In the genomic region with DNA sequence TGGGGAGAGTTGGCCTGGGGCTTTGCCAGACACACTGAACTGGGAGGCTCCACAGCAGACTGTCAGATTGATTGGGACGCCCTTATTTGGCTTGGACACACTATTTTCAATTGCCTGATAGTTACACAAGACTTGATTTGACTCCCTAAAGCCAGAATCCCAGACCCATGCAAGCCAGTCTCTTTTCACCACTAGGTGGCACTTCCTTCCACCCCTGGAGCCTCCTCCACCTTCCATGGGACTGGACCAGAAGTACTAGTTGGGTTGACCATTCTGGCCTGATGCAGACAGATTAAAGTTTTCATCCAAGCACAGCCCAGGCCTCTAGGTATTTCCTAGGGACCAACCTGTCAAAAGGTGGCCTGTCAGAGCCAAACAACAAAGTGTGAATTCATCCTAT, we compare ENCODE assay signal across 9 mouse cellular contexts. TPM values are rescaled to one million over a fixed set of nuclear protein-coding genes. Genes with fewer than 3 reads are reported as not detected.
DNase-seq lines count a peak whose midpoint lies in the region; ATAC-seq and TF ChIP-seq lines count a peak whose summit lies in the region.
"Had no signal": no experiment of that assay in that cellular context is flagged by ENCODE, and none has a peak within 500 bp of the region (broad histone marks: within the 10 kb centered on the region; RNA-seq: fewer than 3 reads in every experiment).

No protein-coding gene starts in this region.

- 32% methylated on average over 1 of the region's 1 CpGs for WGBS in liver, embryonic 14.5 days (ENCODE audit: insufficient replicate concordance)
- WGBS in liver, embryonic 11.5 days, result 46% methylated on average over 1 of the region's 1 CpGs

- peak; percentile 77 for TF ChIP-seq CTCF in liver, embryonic 14.5 days (IDR thresholded peaks at IDR 0.05; ENCODE audit: low read depth)

- H3K36me3 ChIP-seq in liver, embryonic 14.5 days (replicated peaks; ENCODE audit: control insufficient read depth, insufficient read depth, low read depth), result no peaks in the 10 kb centered on the region
- no peaks in the 10 kb centered on the region for H3K36me3 ChIP-seq in liver, embryonic 11.5 days (ENCODE audit: control insufficient read depth, insufficient read depth, low read length)
- H3K36me3 ChIP-seq: neural tube, embryonic 12.5 days had no signal

- no peaks in the 10 kb centered on the region for H3K27me3 ChIP-seq in liver, embryonic 14.5 days (ENCODE audit: control insufficient read depth, insufficient read depth, low read length)
- no peaks in the 10 kb centered on the region for H3K27me3 ChIP-seq in liver, embryonic 11.5 days (replicated peaks; ENCODE audit: control insufficient read depth, insufficient read depth, low read length)
- H3K27me3 ChIP-seq: neural tube, embryonic 12.5 days had no signal

- no peaks in the 10 kb centered on the region for H3K4me1 ChIP-seq in liver, embryonic 14.5 days (replicated peaks; ENCODE audit: control insufficient read depth in 2 of 2, insufficient read depth in 2 of 2, low read length in 1 of 2)
- H3K4me1 ChIP-seq in liver, embryonic 11.5 days (replicated peaks; ENCODE audit: control insufficient read depth, insufficient read depth, low read length), result no peaks in the 10 kb centered on the region
- H3K4me1 ChIP-seq: neural tube, embryonic 12.5 days had no signal

- peak; percentile 21 for DNase-seq in cerebellum, adult 9-10 months
- DNase-seq in liver, embryonic 14.5 days (ENCODE audit: low read depth in 3 of 3, low spot score in 3 of 3), result no peak
- no peak for DNase-seq in liver, embryonic 11.5 days (ENCODE audit: low spot score)
- peak; percentile 53 for DNase-seq in brain, adult 2 months (ENCODE audit: low read depth, low spot score)
- peak; percentile 44 to 55 for DNase-seq in kidney, postnatal 36 days
- DNase-seq in thymus, postnatal 14 days, result peak; percentile 30
- no peak for DNase-seq in c-Kit-positive CD71-positive TER-119-positive erythroid progenitor cells, embryonic 14.5 days (ENCODE audit: low spot score)

- H3K9ac ChIP-seq in liver, embryonic 14.5 days (replicated peaks), result no peak overlapping the region
- H3K9ac ChIP-seq in liver, embryonic 11.5 days (ENCODE audit: low read depth, low read length), result no peak overlapping the region
- H3K9ac ChIP-seq: neural tube, embryonic 12.5 days had no signal

- ATAC-seq in cerebellum, adult (ENCODE audit: insufficient number of reproducible peaks, low FRiP score, low TSS enrichment), result no peak
- ATAC-seq in liver, embryonic 14.5 days (ENCODE audit: insufficient read depth), result no peak
- ATAC-seq in liver, embryonic 11.5 days (replicated peaks; ENCODE audit: low FRiP score), result no peak

- H3K4me2 ChIP-seq in liver, embryonic 14.5 days (ENCODE audit: low read depth), result no peak overlapping the region
- no peak overlapping the region for H3K4me2 ChIP-seq in liver, embryonic 11.5 days
- H3K4me2 ChIP-seq: neural tube, embryonic 12.5 days had no signal

- no peak overlapping the region for H3K4me3 ChIP-seq in liver, embryonic 14.5 days (ENCODE audit: insufficient read depth in 1 of 2, low read depth in 2 of 2, low read length in 2 of 2)
- no peak overlapping the region for H3K4me3 ChIP-seq in liver, embryonic 11.5 days (ENCODE audit: low read depth, low read length)
- H3K4me3 ChIP-seq: neural tube, embryonic 12.5 days had no signal

- no peaks in the 10 kb centered on the region for H3K9me3 ChIP-seq in liver, embryonic 14.5 days (ENCODE audit: control insufficient read depth, low read length)
- H3K9me3 ChIP-seq in liver, embryonic 11.5 days (ENCODE audit: control insufficient read depth, low read length), result no peaks in the 10 kb centered on the region
- H3K9me3 ChIP-seq: neural tube, embryonic 12.5 days had no signal

- no peak for TF ChIP-seq EP300 in liver, embryonic 14.5 days (IDR thresholded peaks at IDR 0.05; ENCODE audit: low read depth)

- H3K27ac ChIP-seq in liver, embryonic 14.5 days, result no peak overlapping the region
- H3K27ac ChIP-seq in liver, embryonic 11.5 days (ENCODE audit: low read depth, low read length), result no peak overlapping the region
- H3K27ac ChIP-seq: neural tube, embryonic 12.5 days had no signal

RNA-seq across cellular contexts. Expression of a gene that starts 58.7 kb away (rescaled TPM):
- 0.14 and 0.28 TPM in 2 replicates for polyA plus RNA-seq in liver, embryonic 14.5 days (2012; rRNA removed)
- polyA plus RNA-seq in liver, embryonic 14.5 days (2014; fragmentation: Nextera tagmentation; extraction: Ambion mirVana), result 0.11 and 0.13 TPM in 2 replicates
- 1.5 and 1.6 TPM in 2 replicates for polyA plus RNA-seq in liver, embryonic 11.5 days (2014; fragmentation: Nextera tagmentation; extraction: Ambion mirVana)

Comparison
In these comparisons a context has a peak if more than half of its experiments do, and no peak if none do; other contexts are left out.
1. DNase-seq: peak in cerebellum, adult 9-10 months (single experiment), brain, adult 2 months (single experiment), kidney, postnatal 36 days (2 of 2) and thymus, postnatal 14 days (single experiment); none in liver, embryonic 14.5 days (0 of 3), liver, embryonic 11.5 days (single experiment) and c-Kit-positive CD71-positive TER-119-positive erythroid progenitor cells, embryonic 14.5 days (single experiment).